Mouse (Mus musculus): ENCODE data around the gene Ate1.
"Not testable (repeated sequence)": the region's sequence is repeated elsewhere in the genome, so short reads cannot be mapped to it uniquely, and the experiment has no call there.

Gene Ate1

GRCm38 (mm10) chr7:130520049-130520425, at the start of gene Ate1:
Ate1 (minus strand) TSS chr7:130520369.
- DNase-seq: no peak

- no peak for DNase-seq
Measured at GRCm38 (mm10) chr7:130568783-130569436, 48.7 kb upstream of the Ate1 start.

GRCm38 (mm10) chr7:130564596-130564995, 44.4 kb upstream of the Ate1 start:
- no peak for DNase-seq

- DNase-seq: no peak
Measured at GRCm38 (mm10) chr7:130563880-130564279, 43.7 kb upstream of the Ate1 start.

- no peak for DNase-seq
Measured at GRCm38 (mm10) chr7:130563276-130563675, 43.1 kb upstream of the Ate1 start.

- DNase-seq: no peak
Measured at GRCm38 (mm10) chr7:130560933-130561332, 40.8 kb upstream of the Ate1 start.

- no peak for DNase-seq
Measured at GRCm38 (mm10) chr7:130558592-130558991, 38.4 kb upstream of the Ate1 start.

- DNase-seq: no peak
Measured at GRCm38 (mm10) chr7:130555597-130555996, 35.4 kb upstream of the Ate1 start.

GRCm38 (mm10) chr7:130553321-130553720, 33.2 kb upstream of the Ate1 start:
- DNase-seq: no peak

- DNase-seq: no peak
Measured at GRCm38 (mm10) chr7:130552780-130553179, 32.6 kb upstream of the Ate1 start.

- no peak for DNase-seq
Measured at GRCm38 (mm10) chr7:130547635-130548175, 27.5 kb upstream of the Ate1 start.

- DNase-seq: peak; percentile 89
Measured at GRCm38 (mm10) chr7:130546791-130547484, 26.8 kb upstream of the Ate1 start.

GRCm38 (mm10) chr7:130546421-130546790, 26.2 kb upstream of the Ate1 start:
- no peak for DNase-seq

GRCm38 (mm10) chr7:130545893-130546292, 25.7 kb upstream of the Ate1 start:
- DNase-seq: no peak

- DNase-seq: no peak
Measured at GRCm38 (mm10) chr7:130545401-130545800, 25.2 kb upstream of the Ate1 start.

GRCm38 (mm10) chr7:130543181-130543580, 23.0 kb upstream of the Ate1 start:
- no peak for DNase-seq

- DNase-seq: no peak
Measured at GRCm38 (mm10) chr7:130540176-130540575, 20.0 kb upstream of the Ate1 start.

GRCm38 (mm10) chr7:130537068-130537467, 16.9 kb upstream of the Ate1 start:
- no peak for DNase-seq

- DNase-seq: no peak
Measured at GRCm38 (mm10) chr7:130535174-130535573, 15.0 kb upstream of the Ate1 start.

- peak; percentile 74 for DNase-seq
Measured at GRCm38 (mm10) chr7:130533316-130534260, 13.4 kb upstream of the Ate1 start.

GRCm38 (mm10) chr7:130531138-130531537, 11.0 kb upstream of the Ate1 start:
- not testable (repeated sequence) for DNase-seq

- no peak for DNase-seq
Measured at GRCm38 (mm10) chr7:130527306-130527705, 7.1 kb upstream of the Ate1 start.

GRCm38 (mm10) chr7:130523451-130523850, 3.3 kb upstream of the Ate1 start:
- DNase-seq: no peak

All from layer of hippocampus, adult 9-11 months (tissue).